Mouse (Mus musculus) kidney, adult 2 months (tissue): ENCODE data around the gene Prpf8.

Experiments used
- CTCF ChIP-seq: fragments of 200-500 bp; conservative IDR thresholded peaks from 2 replicates; pipeline ENCODE4 v1.5.1; 2011; ENCODE audit warnings: low read depth, mild to moderate bottlenecking, control low read depth, low read length, moderate library complexity, mixed read lengths; ENCODE audit not compliant: insufficient read depth, insufficient read length
- POLR2A ChIP-seq: fragments of 200-500 bp; IDR thresholded peaks from one replicate; pipeline ENCODE4 v1.6.1; 2011; ENCODE audit warnings: low read depth, low read length, control low read depth

DNA sequence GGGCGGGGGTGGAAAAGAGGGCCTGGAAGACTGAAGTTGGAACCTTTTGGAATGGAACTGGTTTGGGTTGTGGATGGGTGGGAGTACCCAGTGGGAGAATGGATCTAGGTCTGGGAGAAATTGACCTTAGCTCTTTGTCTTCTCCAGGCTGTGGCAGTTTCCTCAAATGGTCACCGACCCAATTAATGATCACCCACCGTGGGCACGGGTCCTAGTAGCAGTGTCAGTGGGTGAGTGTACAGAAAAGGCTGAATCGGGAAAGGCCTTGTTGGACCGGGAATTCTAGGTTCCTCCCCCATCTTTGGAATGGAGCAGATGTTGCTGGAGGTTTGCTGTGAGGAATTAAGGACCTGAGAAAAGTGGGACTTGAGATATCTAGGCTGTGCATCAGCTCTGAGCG lies 18.2 kb upstream of the Prpf8 start:
- TF ChIP-seq CTCF (no peak), POLR2A (no peak)
